Mouse (Mus musculus) midbrain, postnatal 0 days (tissue): ENCODE measurements around the gene Uox. TPM values are rescaled to one million over a fixed set of nuclear protein-coding genes. Genes with fewer than 3 reads are reported as not detected.

ENCODE experiments used
- ATAC-seq: fragments of 200-750 bp; cut with Nextera tagmentation; 2 replicates; pipeline ENCODE4 v1.8.0; 2017; ENCODE audit warnings: moderate number of reproducible peaks, mild to moderate bottlenecking, moderate TSS enrichment, moderate library complexity; ENCODE audit not compliant: low FRiP score
- DNase-seq: peaks from one replicate; pipeline ENCODE4 v3.0.0-alpha.2; 2015; ENCODE audit warnings: low spot score
- H3K27ac ChIP-seq: fragments of 300-500 bp; sonication (generic); 2 replicates; pipeline ENCODE4 v1.5.1; 2014; ENCODE audit warnings: low read depth, mild to moderate bottlenecking, low read length, mixed read lengths
- H3K27me3 ChIP-seq: fragments of 300-500 bp; sonication (generic); 2 replicates; pipeline ENCODE4 v1.6.1; 2014; ENCODE audit warnings: low read length, control low read depth, mixed read lengths; ENCODE audit not compliant: insufficient read depth
- H3K36me3 ChIP-seq: fragments of 300-500 bp; sonication (generic); 2 replicates; pipeline ENCODE4 v1.6.1; 2014; ENCODE audit warnings: low read length, control low read depth, mixed read lengths; ENCODE audit not compliant: insufficient read depth
- H3K4me1 ChIP-seq: fragments of 300-500 bp; sonication (generic); 2 replicates; pipeline ENCODE4 v1.6.1; 2014; ENCODE audit warnings: mild to moderate bottlenecking, control low read depth, antibody characterized with exemption, low read length, mixed read lengths; ENCODE audit not compliant: insufficient read depth
- H3K4me2 ChIP-seq: fragments of 300-500 bp; sonication (generic); 2 replicates; pipeline ENCODE4 v1.6.1; 2014; ENCODE audit warnings: low read depth, mild to moderate bottlenecking, low read length, mixed read lengths; ENCODE audit not compliant: poor library complexity, severe bottlenecking
- H3K4me3 ChIP-seq: fragments of 300-500 bp; sonication (generic); 2 replicates; pipeline ENCODE4 v1.5.1; 2014; ENCODE audit warnings: low read depth, mild to moderate bottlenecking, low read length, moderate library complexity
- H3K9ac ChIP-seq: fragments of 300-500 bp; sonication (generic); replicated peaks from 2 replicates; pipeline ENCODE4 v1.6.1; 2014; ENCODE audit warnings: mild to moderate bottlenecking, low read length, moderate library complexity, mixed read lengths; ENCODE audit not compliant: poor library complexity, severe bottlenecking
- H3K9me3 ChIP-seq: fragments of 300-500 bp; sonication (generic); 2 replicates; pipeline ENCODE4 v1.6.1; 2016; ENCODE audit warnings: low read length, control low read depth
- CTCF ChIP-seq: IDR thresholded peaks from 2 replicates; pipeline ENCODE4 v1.5.1; 2016; ENCODE audit warnings: antibody characterized with exemption, mild to moderate bottlenecking
- WGBS: fragments of 180-500 bp; shearing (Covaris S2); extraction: QIAGEN DNeasy Blood & Tissue Kit; methylation state at CpG from one replicate; pipeline ENCODE4 v1.1.7; 2014; 5-methylcytosine and 5-hydroxymethylcytosine counted together
- polyA plus RNA-seq: library from polyadenylated mRNA; unstranded; fragments of >200 nt; fragmentation: Nextera tagmentation; extraction: Ambion mirVana; gene quantifications from 2 replicates; pipeline ENCODE4 v1.2.1, GENCODE M21; 2015
- total RNA-seq: library from RNA; depleted of rRNA; stranded (reverse); fragments of >200 nt; gene quantifications from 2 replicates; pipeline ENCODE4 v1.2.3, GENCODE M21; 2014

Uox gene
- total and polyA plus RNA-seq, 2 experiments from 2014 or later = 0.30 TPM; not detected in 1

DNA sequence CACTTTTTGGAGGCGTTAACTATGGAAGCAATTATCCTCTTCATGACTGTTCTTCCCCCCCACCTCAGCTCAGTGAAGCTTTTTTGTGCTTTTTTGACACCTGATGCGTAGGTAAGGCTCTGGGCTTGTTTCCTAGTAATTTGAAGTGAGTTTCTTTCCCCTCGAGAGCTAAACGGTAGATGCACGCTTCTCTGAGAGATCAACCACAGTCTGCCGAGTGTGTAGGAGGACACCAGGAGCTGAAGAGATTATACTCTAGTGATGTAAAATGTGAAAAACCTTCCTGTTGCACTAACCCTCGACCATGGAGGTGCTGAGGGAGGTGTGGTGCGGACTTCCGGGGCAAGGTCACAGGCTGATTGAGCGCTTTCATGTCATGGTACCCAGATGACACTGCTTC lies 49.9 kb downstream of the Uox start:
- Histone ChIP-seq H3K4me1 (no peaks in the 10 kb centered on the region), H3K36me3 (no peaks in the 10 kb centered on the region), H3K4me2 (no peak overlapping the region), H3K4me3 (no peak overlapping the region), H3K27me3 (no peaks in the 10 kb centered on the region), H3K9me3 (no peaks in the 10 kb centered on the region), H3K9ac (no peak overlapping the region), H3K27ac (no peak overlapping the region)
- DNase-seq = no peak
- no peak for TF ChIP-seq CTCF
- 83% methylated on average over 10 of the region's 10 CpGs for WGBS
- ATAC-seq = no peak

DNA sequence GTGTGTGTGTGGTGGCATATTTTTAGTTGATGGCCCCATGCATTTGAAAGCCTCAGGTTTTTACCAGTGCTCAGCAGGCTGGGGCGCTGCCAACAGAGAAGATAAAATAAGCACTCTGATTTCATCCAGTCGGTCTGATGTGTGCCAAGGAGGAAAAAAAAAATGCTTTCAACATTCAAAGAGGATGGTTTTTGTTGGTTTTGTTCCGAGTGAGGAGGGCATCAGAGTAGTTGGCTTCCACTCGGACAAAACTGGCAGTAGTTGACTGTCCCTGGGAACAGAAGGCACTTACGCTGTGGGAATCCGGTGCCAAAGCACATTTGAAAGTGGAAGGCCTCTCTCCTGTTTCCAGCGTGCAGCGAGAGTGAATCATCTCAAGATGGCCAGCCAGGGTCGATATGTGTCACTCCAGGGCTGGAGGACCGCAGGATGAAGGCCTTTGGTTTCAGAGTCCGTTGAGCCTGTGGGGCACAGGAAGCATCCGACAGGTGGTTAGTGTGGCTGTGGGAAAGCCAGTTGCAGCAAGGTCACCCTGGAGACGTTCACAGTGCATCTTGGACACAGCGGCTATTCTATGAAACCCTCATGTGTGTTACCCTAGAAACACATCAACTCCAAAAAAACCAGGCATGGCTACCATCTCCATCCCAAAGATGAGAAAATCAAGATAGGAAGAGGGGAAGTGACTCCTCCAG lies 50.5 kb downstream of the Uox start:
- H3K9ac ChIP-seq = no peak overlapping the region
- H3K4me3 ChIP-seq = no peak overlapping the region
- 77% methylated on average over 14 of the region's 14 CpGs for WGBS
- no peaks in the 10 kb centered on the region for H3K4me1 ChIP-seq
- H3K27me3 ChIP-seq = no peaks in the 10 kb centered on the region
- H3K27ac ChIP-seq = no peak overlapping the region
- no peak for TF ChIP-seq CTCF
- no peak overlapping the region for H3K4me2 ChIP-seq
- ATAC-seq = no peak; the same call in 1 of the 2 replicates
- H3K36me3 ChIP-seq = no peaks in the 10 kb centered on the region
- no peaks in the 10 kb centered on the region for H3K9me3 ChIP-seq
- DNase-seq = peak; percentile 70

DNA sequence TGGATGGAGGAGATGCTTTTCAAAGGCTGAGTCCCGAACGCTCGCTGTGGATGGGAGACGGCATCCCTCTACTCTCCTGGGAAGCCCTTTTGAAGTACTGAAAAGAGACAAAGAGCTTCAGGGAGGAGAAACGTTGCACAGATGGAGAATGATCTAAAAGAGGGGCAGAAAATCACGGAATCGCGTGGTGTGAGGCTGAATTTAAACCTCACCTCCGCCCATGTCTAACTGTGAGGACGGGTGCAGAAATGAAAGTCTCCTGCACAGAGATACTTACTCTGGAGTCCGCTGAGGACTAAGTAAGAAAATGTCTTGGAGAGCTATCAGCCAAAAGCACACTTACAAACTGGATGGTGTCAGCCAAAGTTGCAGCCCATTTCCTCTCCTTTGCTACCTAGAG lies 51.7 kb downstream of the Uox start:
- no peak for TF ChIP-seq CTCF
- no peaks in the 10 kb centered on the region for H3K27me3 ChIP-seq
- H3K36me3 ChIP-seq = no peaks in the 10 kb centered on the region
- DNase-seq (no peak), ATAC-seq (no peak)
- no peaks in the 10 kb centered on the region for H3K4me1 ChIP-seq
- H3K4me3 ChIP-seq = no peak overlapping the region
- H3K9me3 ChIP-seq = no peaks in the 10 kb centered on the region
- H3K4me2 ChIP-seq = no peak overlapping the region
- H3K27ac ChIP-seq = no peak overlapping the region
- 71% methylated on average over 11 of the region's 11 CpGs for WGBS
- no peak overlapping the region for H3K9ac ChIP-seq

DNA sequence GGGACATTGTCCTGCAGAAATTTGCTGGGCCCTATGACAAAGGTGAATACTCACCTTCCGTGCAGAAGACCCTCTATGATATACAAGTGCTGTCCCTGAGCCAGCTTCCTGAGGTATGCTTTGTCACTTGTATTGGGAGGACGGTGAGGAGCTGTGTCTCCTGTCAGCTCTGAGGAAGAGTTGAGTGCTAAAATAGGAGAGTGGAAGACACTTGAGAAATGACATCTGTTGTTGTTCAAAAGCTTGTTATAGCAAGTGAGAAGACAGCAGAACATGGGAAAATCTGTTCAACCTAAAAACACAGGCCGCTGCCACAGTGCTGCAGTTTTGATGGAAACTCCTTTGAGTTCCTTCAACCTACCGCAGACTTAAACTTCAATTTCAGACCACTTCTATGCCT lies 55.5 kb downstream of the Uox start:
- WGBS = 90% methylated on average over 4 of the region's 4 CpGs
- DNase-seq (no peak), ATAC-seq (no peak)
- Histone ChIP-seq H3K9me3 (no peaks in the 10 kb centered on the region), H3K27ac (no peak overlapping the region), H3K4me1 (no peaks in the 10 kb centered on the region), H3K4me2 (no peak overlapping the region), H3K27me3 (no peaks in the 10 kb centered on the region), H3K9ac (no peak overlapping the region), H3K36me3 (no peaks in the 10 kb centered on the region), H3K4me3 (no peak overlapping the region)
- no peak for TF ChIP-seq CTCF

DNA sequence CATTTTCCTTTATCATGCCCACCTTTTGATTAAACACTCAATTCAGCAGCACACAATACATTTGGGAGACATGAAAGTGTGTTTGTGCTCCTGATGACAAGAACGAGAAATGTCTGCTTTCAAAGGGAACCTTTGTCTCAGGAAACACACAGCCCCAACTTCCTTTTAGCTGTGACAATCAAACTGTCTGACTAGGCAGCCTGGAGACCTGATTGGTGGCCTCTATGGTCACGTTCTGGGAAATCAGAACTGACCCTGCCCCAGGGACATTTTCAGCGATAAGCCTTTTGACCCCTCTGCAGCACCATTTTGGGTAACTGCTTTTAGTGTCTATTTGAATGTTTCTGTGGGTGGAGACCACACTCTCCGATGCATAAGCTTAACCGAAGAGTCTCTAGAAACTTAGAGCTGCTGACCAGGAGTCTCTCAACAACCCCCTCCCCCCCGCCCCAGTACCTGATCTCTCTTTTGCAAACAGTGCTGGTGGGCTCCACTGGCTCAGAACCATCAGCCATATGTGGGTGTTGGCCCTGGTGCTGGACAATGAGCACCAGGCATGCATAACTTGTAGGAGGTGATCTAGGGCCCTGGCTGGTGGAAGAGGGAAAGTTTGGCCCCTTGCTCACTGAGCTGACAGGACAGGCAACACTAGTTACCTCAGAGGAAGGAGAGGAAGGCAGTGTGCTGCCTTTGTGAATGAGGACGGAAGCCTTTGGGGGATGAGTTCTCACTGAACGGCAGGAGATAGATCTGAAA lies 58.2 kb downstream of the Uox start:
- H3K4me2 ChIP-seq = no peak overlapping the region
- 73% methylated on average over 8 of the region's 8 CpGs for WGBS

DNA sequence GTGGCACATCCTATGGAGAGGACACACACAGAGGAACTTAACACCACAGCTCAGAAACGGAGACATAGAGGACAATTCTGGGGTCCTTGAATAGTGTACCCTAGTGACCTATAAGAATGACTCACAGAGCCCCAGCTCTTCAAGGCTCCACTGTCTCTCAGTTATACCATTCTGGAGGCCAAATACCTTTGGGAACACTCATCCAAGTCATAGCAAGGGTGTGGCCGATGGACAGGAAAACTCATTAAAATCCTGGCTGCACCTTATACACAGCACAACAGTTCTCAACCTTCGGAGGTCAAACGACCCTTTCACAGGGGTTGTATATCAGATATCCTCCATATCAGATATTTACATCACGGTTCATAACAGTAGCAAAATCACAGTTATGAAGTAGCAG lies 62.3 kb downstream of the Uox start:
- DNase-seq = no peak
- ATAC-seq = no peak
- WGBS = 85% methylated on average over 5 of the region's 5 CpGs
- no peaks in the 10 kb centered on the region for H3K4me1 ChIP-seq
- no peak overlapping the region for H3K4me3 ChIP-seq
- H3K27me3 ChIP-seq = no peaks in the 10 kb centered on the region
- no peak overlapping the region for H3K9ac ChIP-seq
- H3K4me2 ChIP-seq = no peak overlapping the region
- H3K9me3 ChIP-seq = no peaks in the 10 kb centered on the region
- no peaks in the 10 kb centered on the region for H3K36me3 ChIP-seq
- no peak for TF ChIP-seq CTCF
- no peak overlapping the region for H3K27ac ChIP-seq

More for the DNA sequence above, 58.2 kb downstream of the Uox start:
- TF ChIP-seq CTCF = no peak
- H3K36me3 ChIP-seq = no peaks in the 10 kb centered on the region
- ATAC-seq (no peak), DNase-seq (no peak)
- H3K4me1 ChIP-seq = no peaks in the 10 kb centered on the region
- H3K27ac ChIP-seq = no peak overlapping the region
- no peak overlapping the region for H3K9ac ChIP-seq
- H3K27me3 ChIP-seq = no peaks in the 10 kb centered on the region
- no peak overlapping the region for H3K4me3 ChIP-seq
- no peaks in the 10 kb centered on the region for H3K9me3 ChIP-seq
